In the genomic region with DNA sequence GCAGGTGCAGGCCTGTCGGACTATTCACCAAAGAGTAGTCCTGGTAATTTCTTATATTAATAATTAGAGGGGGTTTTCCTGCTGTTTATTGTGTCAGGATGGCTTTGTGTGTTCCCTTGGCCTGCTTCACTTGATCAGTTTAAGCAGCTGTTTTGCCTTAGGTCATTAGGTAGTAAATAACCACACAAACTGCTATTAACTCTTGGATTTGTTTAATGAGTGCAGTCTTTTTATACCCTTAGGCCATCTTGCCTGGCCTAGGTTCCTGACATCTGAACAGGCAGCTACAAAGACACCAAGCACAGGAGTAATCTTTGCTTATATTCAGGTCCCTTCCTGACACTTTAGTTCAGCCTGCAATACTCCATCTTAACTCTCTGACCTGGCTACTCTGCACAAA, we compare ENCODE assay signal across 17 mouse cellular contexts.
A peak's percentile ranks its signal among the peaks of the same experiment; 100 is the strongest.
DNase-seq lines count a peak whose midpoint lies in the region; ATAC-seq and TF ChIP-seq lines count a peak whose summit lies in the region.
"Had no signal": no experiment of that assay in that cellular context is flagged by ENCODE, and none has a peak within 500 bp of the region (broad histone marks: within the 10 kb centered on the region; RNA-seq: fewer than 3 reads in every experiment).

No protein-coding gene starts in this region.

- H3K27me3 ChIP-seq in hindbrain, postnatal 0 days (ENCODE audit: insufficient read depth, low read length): no peaks in the 10 kb centered on the region
- no peaks in the 10 kb centered on the region for H3K27me3 ChIP-seq in hindbrain, embryonic 10.5 days (ENCODE audit: insufficient read depth, poor library complexity, severe bottlenecking)
- H3K27me3 ChIP-seq in neural tube, embryonic 11.5 days (ENCODE audit: control insufficient read depth, insufficient read depth, low read length): no peaks in the 10 kb centered on the region
- H3K27me3 ChIP-seq in neural tube, embryonic 14.5 days (ENCODE audit: control insufficient read depth, insufficient read depth, low read length): no peaks in the 10 kb centered on the region
- H3K27me3 ChIP-seq in stomach, postnatal 0 days (ENCODE audit: control insufficient read depth, insufficient read depth, low read length): no peaks in the 10 kb centered on the region
- H3K27me3 ChIP-seq: hindbrain, embryonic 15.5 days had no signal

- DNase-seq in hindbrain, postnatal 0 days (ENCODE audit: low spot score): no peak
- DNase-seq in hindbrain, embryonic 10.5 days (ENCODE audit: low spot score): no peak
- DNase-seq in neural tube, embryonic 11.5 days (ENCODE audit: low spot score): no peak
- no peak for DNase-seq in neural tube, embryonic 10.5 days (ENCODE audit: extremely low spot score, low spot score)
- peak; percentile 52 for DNase-seq in hindlimb bud, embryonic 11.5 days (ENCODE audit: extremely low spot score, low read depth, low spot score)
- DNase-seq in stomach, postnatal 0 days (ENCODE audit: low spot score): no peak
- no peak for DNase-seq in right cerebral cortex, postnatal 4 days
- DNase-seq: adrenal gland, adult 8-10 months; cerebellum, postnatal 10 days; forebrain, postnatal 0 days; gastrocnemius, postnatal 36 days; heart, postnatal 10 days; kidney, postnatal 14 days had no signal

- no peak overlapping the region for H3K4me3 ChIP-seq in hindbrain, postnatal 0 days (ENCODE audit: low read length)
- no peak overlapping the region for H3K4me3 ChIP-seq in hindbrain, embryonic 10.5 days
- H3K4me3 ChIP-seq in neural tube, embryonic 11.5 days (ENCODE audit: low read depth, low read length): no peak overlapping the region
- no peak overlapping the region for H3K4me3 ChIP-seq in neural tube, embryonic 14.5 days (ENCODE audit: low read depth, low read length)
- H3K4me3 ChIP-seq in stomach, postnatal 0 days (ENCODE audit: low read depth, low read length): no peak overlapping the region
- H3K4me3 ChIP-seq: hindbrain, embryonic 15.5 days; midbrain, embryonic 10.5 days had no signal

- H3K36me3 ChIP-seq in hindbrain, postnatal 0 days (ENCODE audit: insufficient read depth, low read length): no peaks in the 10 kb centered on the region
- H3K36me3 ChIP-seq in hindbrain, embryonic 10.5 days: no peaks in the 10 kb centered on the region
- no peaks in the 10 kb centered on the region for H3K36me3 ChIP-seq in neural tube, embryonic 11.5 days (ENCODE audit: control insufficient read depth, insufficient read depth, low read length)
- no peaks in the 10 kb centered on the region for H3K36me3 ChIP-seq in neural tube, embryonic 14.5 days (ENCODE audit: control insufficient read depth, insufficient read depth, low read length)
- H3K36me3 ChIP-seq in stomach, postnatal 0 days (ENCODE audit: control insufficient read depth, insufficient read depth, low read length): no peaks in the 10 kb centered on the region
- H3K36me3 ChIP-seq: hindbrain, embryonic 15.5 days; midbrain, embryonic 10.5 days had no signal

- TF ChIP-seq EP300 in stomach, postnatal 0 days (optimal IDR thresholded peaks at IDR 0.05): no peak

- H3K9ac ChIP-seq in hindbrain, postnatal 0 days (replicated peaks; ENCODE audit: low read length): no peak overlapping the region
- H3K9ac ChIP-seq in neural tube, embryonic 11.5 days (ENCODE audit: low read length): no peak overlapping the region
- no peak overlapping the region for H3K9ac ChIP-seq in neural tube, embryonic 14.5 days (replicated peaks; ENCODE audit: low read depth, low read length)
- H3K9ac ChIP-seq in stomach, postnatal 0 days (ENCODE audit: low read length): no peak overlapping the region
- H3K9ac ChIP-seq: forebrain, postnatal 0 days; hindbrain, embryonic 15.5 days; liver, embryonic 14.5 days had no signal

- 0 out of 2 replicates have a peak, but pooled peaks have one; percentile 35 for ATAC-seq in hindbrain, postnatal 0 days
- ATAC-seq in neural tube, embryonic 11.5 days (ENCODE audit: insufficient read depth, low FRiP score, low TSS enrichment): peak; percentile 38; the same call in 1 of the 2 replicates
- peak; percentile 44; the same call in 1 of the 2 replicates for ATAC-seq in neural tube, embryonic 14.5 days (ENCODE audit: low read depth)
- no peak for ATAC-seq in stomach, postnatal 0 days (ENCODE audit: low FRiP score, low TSS enrichment)
- ATAC-seq: forebrain, postnatal 0 days had no signal

- H3K4me2 ChIP-seq in hindbrain, postnatal 0 days (ENCODE audit: low read depth, low read length): no peak overlapping the region
- H3K4me2 ChIP-seq in neural tube, embryonic 11.5 days (ENCODE audit: low read depth): no peak overlapping the region
- H3K4me2 ChIP-seq in neural tube, embryonic 14.5 days (ENCODE audit: low read depth, low read length): no peak overlapping the region
- no peak overlapping the region for H3K4me2 ChIP-seq in stomach, postnatal 0 days (replicated peaks; ENCODE audit: low read depth)
- H3K4me2 ChIP-seq: hindbrain, embryonic 15.5 days had no signal

- 88% methylated on average over 1 of the region's 1 CpGs for WGBS in hindbrain, postnatal 0 days
- 88% methylated on average over 1 of the region's 1 CpGs for WGBS in hindbrain, embryonic 10.5 days
- 86% methylated on average over 1 of the region's 1 CpGs for WGBS in neural tube, embryonic 11.5 days
- WGBS in neural tube, embryonic 14.5 days: 39% methylated on average over 1 of the region's 1 CpGs
- WGBS in stomach, postnatal 0 days: 74% methylated on average over 1 of the region's 1 CpGs

- H3K4me1 ChIP-seq in hindbrain, postnatal 0 days (ENCODE audit: insufficient read depth, low read length): no peaks in the 10 kb centered on the region
- H3K4me1 ChIP-seq in hindbrain, embryonic 10.5 days (replicated peaks): peaks cover 18% of the 10 kb centered on the region; the same call in 1 of the 2 replicates
- H3K4me1 ChIP-seq in neural tube, embryonic 11.5 days (ENCODE audit: control insufficient read depth, insufficient read depth, low read length): no peaks in the 10 kb centered on the region; the same call in 1 of the 2 replicates
- peaks cover 12% of the 10 kb centered on the region; the same call in 1 of the 2 replicates for H3K4me1 ChIP-seq in neural tube, embryonic 14.5 days (ENCODE audit: control insufficient read depth, insufficient read depth, low read length)
- H3K4me1 ChIP-seq in stomach, postnatal 0 days (replicated peaks; ENCODE audit: control insufficient read depth, insufficient read depth): peaks cover 9% of the 10 kb centered on the region

- no peak for TF ChIP-seq CTCF in hindbrain, postnatal 0 days (IDR thresholded peaks at IDR 0.05; ENCODE audit: low read depth)
- TF ChIP-seq CTCF in stomach, postnatal 0 days (IDR thresholded peaks at IDR 0.05; ENCODE audit: low read depth): no peak

- H3K9me3 ChIP-seq in hindbrain, postnatal 0 days (ENCODE audit: low read length): no peaks in the 10 kb centered on the region
- no peaks in the 10 kb centered on the region for H3K9me3 ChIP-seq in hindbrain, embryonic 10.5 days
- no peaks in the 10 kb centered on the region for H3K9me3 ChIP-seq in neural tube, embryonic 11.5 days (ENCODE audit: control insufficient read depth, low read length)
- H3K9me3 ChIP-seq in neural tube, embryonic 14.5 days (ENCODE audit: control insufficient read depth, low read length): no peaks in the 10 kb centered on the region
- no peaks in the 10 kb centered on the region for H3K9me3 ChIP-seq in stomach, postnatal 0 days (ENCODE audit: control insufficient read depth, low read length)
- H3K9me3 ChIP-seq: hindbrain, embryonic 15.5 days; midbrain, embryonic 10.5 days had no signal

- H3K27ac ChIP-seq in hindbrain, postnatal 0 days: no peak overlapping the region
- H3K27ac ChIP-seq in hindbrain, embryonic 10.5 days: no peak overlapping the region
- H3K27ac ChIP-seq in neural tube, embryonic 11.5 days (ENCODE audit: low read depth, low read length): no peak overlapping the region
- H3K27ac ChIP-seq in neural tube, embryonic 14.5 days (ENCODE audit: low read depth, low read length): no peak overlapping the region
- H3K27ac ChIP-seq in stomach, postnatal 0 days (replicated peaks): no peak overlapping the region
- H3K27ac ChIP-seq: hindbrain, embryonic 15.5 days; liver, embryonic 14.5 days; midbrain, embryonic 10.5 days had no signal
